Mouse (Mus musculus): ENCODE measurements around the gene Med15. TPM values are rescaled to one million over a fixed set of nuclear protein-coding genes. Genes with fewer than 3 reads are reported as not detected.

Gene Med15
- polyA plus RNA-seq, 1 experiment from 2014 or later, result 19.2 TPM

DNA sequence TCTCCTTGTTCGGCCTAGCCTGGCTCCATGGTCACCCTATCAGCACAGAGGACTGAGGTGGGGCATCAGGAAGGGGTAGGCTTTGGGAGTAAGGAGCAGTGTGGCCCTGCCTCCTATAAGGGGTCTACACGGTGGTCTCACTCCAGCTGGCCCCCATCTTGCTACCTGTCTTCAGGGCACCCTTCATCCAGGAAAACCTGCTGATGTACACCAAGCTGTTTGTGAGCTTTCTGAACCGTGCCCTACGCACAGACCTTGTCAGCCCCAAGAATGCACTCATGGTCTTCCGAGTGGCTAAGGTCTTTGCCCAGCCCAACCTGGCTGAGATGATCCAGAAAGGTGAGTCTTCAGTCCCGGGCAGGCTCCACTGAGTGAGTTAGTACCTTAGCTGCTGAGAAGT is 92.7 kb downstream of the Med15 start:
- Histone ChIP-seq H3K27ac (ENCODE audit: low read length) (no peak overlapping the region), H3K27me3 (ENCODE audit: control insufficient read depth, insufficient read depth, low read depth, low read length) (no peaks in the 10 kb centered on the region), H3K4me2 (ENCODE audit: low read depth, low read length) (no peak overlapping the region), H3K4me3 (ENCODE audit: low read depth, low read length) (no peak overlapping the region), H3K9ac (ENCODE audit: low read depth, low read length) (no peak overlapping the region), H3K36me3 (ENCODE audit: control insufficient read depth, insufficient read depth) (peaks cover 44% of the 10 kb centered on the region), H3K9me3 (replicated peaks; ENCODE audit: control insufficient read depth, low read length) (no peaks in the 10 kb centered on the region), H3K4me1 (ENCODE audit: control insufficient read depth, low read depth, low read length) (peaks cover 40% of the 10 kb centered on the region)
- 83% methylated on average over 6 of the region's 6 CpGs for WGBS (ENCODE audit: insufficient replicate concordance)
- no peak for ATAC-seq (ENCODE audit: low read depth)

DNA sequence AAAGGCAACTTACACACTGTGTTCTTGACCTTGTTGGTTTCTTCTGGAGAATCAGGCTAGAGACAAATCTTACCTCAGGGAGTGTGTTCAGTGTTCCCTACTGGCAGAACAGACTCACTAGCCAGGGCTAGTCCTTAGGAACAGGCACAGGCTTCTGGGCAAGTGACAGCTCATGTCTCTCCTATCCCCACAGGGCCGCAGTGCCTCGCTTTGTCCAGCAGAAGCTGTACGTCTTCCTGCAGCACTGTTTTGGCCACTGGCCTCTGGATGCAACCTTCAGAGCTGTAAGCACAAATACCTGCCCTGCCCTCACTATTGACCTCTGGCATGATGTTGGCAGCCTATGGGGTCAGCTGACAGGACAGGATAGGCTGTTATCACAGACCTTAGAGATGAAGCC is 93.6 kb downstream of the Med15 start:
- H3K4me3 ChIP-seq (ENCODE audit: low read depth, low read length), result no peak overlapping the region
- H3K27ac ChIP-seq (ENCODE audit: low read length), result peak overlapping the region; percentile 95; the same call in 1 of the 2 replicates

DNA sequence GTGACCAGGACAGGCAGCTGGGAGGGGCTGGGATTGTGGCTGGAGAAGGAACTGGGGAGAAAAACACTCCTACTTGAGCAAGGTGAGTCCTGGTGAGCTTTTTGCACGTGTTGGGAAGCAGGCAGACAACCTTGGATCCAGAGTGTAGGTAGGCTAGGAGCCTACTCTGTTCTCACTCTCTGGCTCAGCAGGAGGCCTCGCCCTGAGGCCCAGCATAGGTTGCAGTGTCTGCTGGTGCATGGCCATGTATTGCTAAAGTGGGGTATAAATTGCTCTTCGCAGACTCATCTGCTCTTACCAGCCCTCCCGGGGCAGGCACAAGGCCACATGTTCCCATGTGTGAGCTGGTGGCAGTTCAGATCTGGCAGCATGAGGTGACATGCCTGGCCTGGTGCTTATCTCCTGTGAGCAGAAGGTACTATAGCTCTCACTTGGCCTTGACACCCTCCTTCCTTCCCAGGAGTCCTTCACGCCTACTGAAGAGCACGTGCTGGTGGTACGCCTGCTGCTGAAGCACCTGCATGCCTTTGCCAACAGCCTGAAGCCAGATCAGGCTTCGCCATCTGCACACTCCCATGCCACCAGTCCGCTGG is 94.6 kb downstream of the Med15 start:
- H3K4me2 ChIP-seq (ENCODE audit: low read depth, low read length), result peak overlapping the region; percentile 40
- H3K27ac ChIP-seq (ENCODE audit: low read length), result peak overlapping the region; percentile 95
- H3K9me3 ChIP-seq (replicated peaks; ENCODE audit: control insufficient read depth, low read length), result no peaks in the 10 kb centered on the region
- H3K4me1 ChIP-seq (ENCODE audit: control insufficient read depth, low read depth, low read length), result peaks cover 42% of the 10 kb centered on the region
- no peaks in the 10 kb centered on the region for H3K27me3 ChIP-seq (ENCODE audit: control insufficient read depth, insufficient read depth, low read depth, low read length)
- peaks cover 44% of the 10 kb centered on the region for H3K36me3 ChIP-seq (ENCODE audit: control insufficient read depth, insufficient read depth)
- 33% methylated on average over 9 of the region's 9 CpGs for WGBS (ENCODE audit: insufficient replicate concordance)
- H3K9ac ChIP-seq (ENCODE audit: low read depth, low read length), result peak overlapping the region; percentile 40
- peak; percentile 97 for ATAC-seq (ENCODE audit: low read depth)
- no peak overlapping the region for H3K4me3 ChIP-seq (ENCODE audit: low read depth, low read length)

More for the DNA sequence above, 93.6 kb downstream of the Med15 start:
- peaks cover 44% of the 10 kb centered on the region for H3K36me3 ChIP-seq (ENCODE audit: control insufficient read depth, insufficient read depth)
- H3K4me2 ChIP-seq (ENCODE audit: low read depth, low read length), result no peak overlapping the region
- no peak overlapping the region for H3K9ac ChIP-seq (ENCODE audit: low read depth, low read length)
- peaks cover 40% of the 10 kb centered on the region for H3K4me1 ChIP-seq (ENCODE audit: control insufficient read depth, low read depth, low read length)
- no peak for ATAC-seq (ENCODE audit: low read depth)
- 85% methylated on average over 3 of the region's 3 CpGs for whole genome bisulfite sequencing (ENCODE audit: insufficient replicate concordance)
- no peaks in the 10 kb centered on the region for H3K27me3 ChIP-seq (ENCODE audit: control insufficient read depth, insufficient read depth, low read depth, low read length)
- no peaks in the 10 kb centered on the region for H3K9me3 ChIP-seq (replicated peaks; ENCODE audit: control insufficient read depth, low read length)

DNA sequence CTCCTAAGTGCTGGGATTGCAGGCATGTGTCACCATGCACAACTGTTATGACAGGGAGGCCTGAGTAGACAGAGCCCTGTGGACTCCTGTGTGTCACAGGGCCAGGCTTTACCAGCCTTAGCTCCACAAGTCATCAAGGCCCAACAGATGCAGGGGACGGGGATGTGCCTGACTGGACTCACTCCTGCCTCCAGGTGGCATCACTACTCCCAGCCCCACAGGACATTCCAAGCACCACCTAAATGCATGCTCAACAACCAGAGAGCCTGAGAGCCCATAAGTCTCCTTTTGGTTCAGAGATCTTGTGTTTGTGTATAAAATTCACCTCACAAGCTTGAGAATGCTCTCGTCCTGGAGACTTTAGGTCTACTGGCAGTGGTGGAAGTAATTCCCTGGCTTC is 95.1 kb downstream of the Med15 start:
- peak overlapping the region; percentile 95 for H3K27ac ChIP-seq (ENCODE audit: low read length)
- H3K4me2 ChIP-seq (ENCODE audit: low read depth, low read length), result peak overlapping the region; percentile 40
- H3K4me1 ChIP-seq (ENCODE audit: control insufficient read depth, low read depth, low read length), result peaks cover 42% of the 10 kb centered on the region
- peak overlapping the region; percentile 40 for H3K9ac ChIP-seq (ENCODE audit: low read depth, low read length)
- no peaks in the 10 kb centered on the region for H3K27me3 ChIP-seq (ENCODE audit: control insufficient read depth, insufficient read depth, low read depth, low read length)
- 56% methylated on average over 2 of the region's 2 CpGs for WGBS (ENCODE audit: insufficient replicate concordance)
- no peak overlapping the region for H3K4me3 ChIP-seq (ENCODE audit: low read depth, low read length)
- peaks cover 41% of the 10 kb centered on the region for H3K36me3 ChIP-seq (ENCODE audit: control insufficient read depth, insufficient read depth)
- no peaks in the 10 kb centered on the region for H3K9me3 ChIP-seq (replicated peaks; ENCODE audit: control insufficient read depth, low read length)
- no peak for ATAC-seq (ENCODE audit: low read depth)

DNA sequence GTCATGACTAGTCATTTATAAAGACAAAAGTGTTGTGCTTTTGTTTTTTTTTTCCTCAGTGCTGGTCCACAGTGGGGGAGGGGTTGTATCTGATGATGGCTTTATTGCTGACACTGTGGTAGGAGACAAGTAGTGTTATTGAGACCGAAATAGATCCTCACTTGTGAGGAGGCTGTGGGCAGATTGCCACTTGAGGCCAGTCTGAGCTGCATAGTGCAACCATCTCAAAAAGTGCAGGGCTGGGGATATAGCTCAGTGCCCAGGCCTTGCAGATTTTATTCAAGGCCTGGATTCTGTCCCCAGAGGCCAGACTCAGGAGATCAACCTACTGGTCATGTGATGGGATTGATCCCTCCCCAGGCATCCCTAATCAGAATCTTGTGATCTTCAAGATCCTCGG is 95.8 kb downstream of the Med15 start:
- 34% methylated on average over 2 of the region's 2 CpGs for WGBS (ENCODE audit: insufficient replicate concordance)
- no peak for ATAC-seq (ENCODE audit: low read depth)
- Histone ChIP-seq H3K9ac (ENCODE audit: low read depth, low read length) (no peak overlapping the region), H3K4me2 (ENCODE audit: low read depth, low read length) (0 out of 2 replicates have a peak overlapping the region, but pooled peaks have one; percentile 6), H3K9me3 (replicated peaks; ENCODE audit: control insufficient read depth, low read length) (no peaks in the 10 kb centered on the region), H3K27me3 (ENCODE audit: control insufficient read depth, insufficient read depth, low read depth, low read length) (no peaks in the 10 kb centered on the region), H3K36me3 (ENCODE audit: control insufficient read depth, insufficient read depth) (peaks cover 35% of the 10 kb centered on the region), H3K27ac (ENCODE audit: low read length) (peak overlapping the region; percentile 95; the same call in 1 of the 2 replicates), H3K4me3 (ENCODE audit: low read depth, low read length) (no peak overlapping the region), H3K4me1 (ENCODE audit: control insufficient read depth, low read depth, low read length) (peaks cover 42% of the 10 kb centered on the region)

DNA sequence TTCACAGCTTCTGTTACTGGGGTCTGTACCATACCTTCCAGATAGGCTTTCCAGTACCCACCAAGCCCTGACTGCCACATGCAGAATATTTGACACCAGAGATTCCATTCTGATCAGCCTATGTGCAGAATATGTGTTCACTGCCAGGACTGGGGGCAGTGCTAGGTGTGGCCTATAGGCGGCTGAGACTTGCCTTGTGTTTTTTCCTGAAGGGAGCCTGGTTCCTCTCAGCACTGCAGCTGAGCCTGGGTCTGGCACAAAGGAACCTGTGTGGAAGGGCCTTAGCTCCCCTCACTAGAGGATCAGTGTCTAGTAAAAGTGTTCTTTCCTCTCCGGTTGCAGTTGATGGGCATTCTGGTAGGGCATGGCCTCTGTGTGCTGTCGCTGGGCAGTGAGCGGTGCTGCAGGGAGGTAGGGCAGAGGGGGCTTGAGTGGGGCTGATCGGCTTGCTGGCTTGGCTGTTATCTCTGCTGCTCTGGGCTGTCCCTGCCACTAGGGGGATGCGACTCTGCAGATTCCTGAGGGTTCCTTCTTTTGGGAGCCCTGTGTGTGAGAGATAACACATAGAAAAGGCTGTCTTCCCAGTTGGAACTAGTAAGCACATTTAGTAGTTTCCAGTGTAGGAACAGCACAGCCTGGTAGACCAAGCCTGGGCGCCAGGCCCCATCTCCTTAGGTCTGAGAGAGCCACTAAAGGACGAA is 99.1 kb downstream of the Med15 start:
- Histone ChIP-seq H3K27me3 (ENCODE audit: control insufficient read depth, insufficient read depth, low read depth, low read length) (no peaks in the 10 kb centered on the region), H3K36me3 (ENCODE audit: control insufficient read depth, insufficient read depth) (peaks cover 28% of the 10 kb centered on the region), H3K9me3 (replicated peaks; ENCODE audit: control insufficient read depth, low read length) (no peaks in the 10 kb centered on the region), H3K4me1 (ENCODE audit: control insufficient read depth, low read depth, low read length) (peaks cover 34% of the 10 kb centered on the region), H3K4me2 (ENCODE audit: low read depth, low read length) (no peak overlapping the region), H3K4me3 (ENCODE audit: low read depth, low read length) (no peak overlapping the region), H3K27ac (ENCODE audit: low read length) (no peak overlapping the region), H3K9ac (ENCODE audit: low read depth, low read length) (no peak overlapping the region)
- WGBS (ENCODE audit: insufficient replicate concordance), result 60% methylated on average over 8 of the region's 8 CpGs
- ATAC-seq (ENCODE audit: low read depth), result no peak

DNA sequence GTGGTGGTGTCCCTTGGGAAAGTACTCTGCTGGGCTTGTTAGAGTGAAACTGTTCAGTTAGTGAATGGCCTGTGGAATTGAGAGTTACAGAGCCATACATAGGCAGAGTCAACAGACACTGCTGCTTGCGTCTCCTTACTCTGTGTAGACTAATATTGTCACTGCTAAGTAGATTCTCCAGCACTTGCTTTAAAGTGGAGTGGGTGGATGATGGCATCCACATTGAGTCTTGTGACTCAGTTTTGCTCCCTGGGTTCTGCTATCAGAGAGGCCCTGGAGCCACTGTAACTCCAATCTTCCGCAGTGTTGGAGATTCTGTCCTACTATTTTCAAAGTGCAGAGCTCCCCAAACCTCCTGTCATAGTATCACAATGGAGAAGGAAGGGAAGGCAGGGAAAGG is 100.1 kb downstream of the Med15 start:
- 95% methylated on average over 2 of the region's 2 CpGs for WGBS (ENCODE audit: insufficient replicate concordance)

DNA sequence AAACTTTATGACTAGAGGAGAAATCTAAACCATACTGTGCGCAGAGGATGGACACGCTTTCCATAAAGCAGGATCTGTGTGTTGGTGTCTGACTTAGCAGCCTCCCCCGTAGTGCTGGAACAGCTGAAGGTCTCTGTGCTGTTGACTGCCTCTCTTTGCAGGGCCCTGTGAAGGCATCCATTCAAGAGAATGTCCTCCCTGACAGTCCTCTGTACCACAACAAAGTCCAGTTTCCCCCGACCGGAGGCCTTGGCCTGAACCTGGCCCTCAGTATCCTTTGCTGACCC is 106.5 kb downstream of the Med15 start:
- no peak overlapping the region for H3K4me3 ChIP-seq (ENCODE audit: low read depth, low read length)
- no peaks in the 10 kb centered on the region for H3K27me3 ChIP-seq (ENCODE audit: control insufficient read depth, insufficient read depth, low read depth, low read length)
- H3K4me2 ChIP-seq (ENCODE audit: low read depth, low read length), result no peak overlapping the region
- H3K9ac ChIP-seq (ENCODE audit: low read depth, low read length), result no peak overlapping the region
- H3K9me3 ChIP-seq (replicated peaks; ENCODE audit: control insufficient read depth, low read length), result no peaks in the 10 kb centered on the region
- 89% methylated on average over 5 of the region's 5 CpGs for WGBS (ENCODE audit: insufficient replicate concordance)
- no peak for ATAC-seq (ENCODE audit: low read depth)
- H3K4me1 ChIP-seq (ENCODE audit: control insufficient read depth, low read depth, low read length), result no peaks in the 10 kb centered on the region; the same call in 1 of the 2 replicates
- peaks cover 43% of the 10 kb centered on the region for H3K36me3 ChIP-seq (ENCODE audit: control insufficient read depth, insufficient read depth)
- H3K27ac ChIP-seq (ENCODE audit: low read length), result no peak overlapping the region

More for the DNA sequence above, 100.1 kb downstream of the Med15 start:
- H3K9me3 ChIP-seq (replicated peaks; ENCODE audit: control insufficient read depth, low read length), result no peaks in the 10 kb centered on the region
- no peak overlapping the region for H3K9ac ChIP-seq (ENCODE audit: low read depth, low read length)
- H3K27ac ChIP-seq (ENCODE audit: low read length), result no peak overlapping the region
- no peak overlapping the region for H3K4me3 ChIP-seq (ENCODE audit: low read depth, low read length)
- peaks cover 23% of the 10 kb centered on the region for H3K4me1 ChIP-seq (ENCODE audit: control insufficient read depth, low read depth, low read length)
- H3K4me2 ChIP-seq (ENCODE audit: low read depth, low read length), result no peak overlapping the region
- H3K36me3 ChIP-seq (ENCODE audit: control insufficient read depth, insufficient read depth), result peaks cover 29% of the 10 kb centered on the region
- H3K27me3 ChIP-seq (ENCODE audit: control insufficient read depth, insufficient read depth, low read depth, low read length), result no peaks in the 10 kb centered on the region
- ATAC-seq (ENCODE audit: low read depth), result no peak

DNA sequence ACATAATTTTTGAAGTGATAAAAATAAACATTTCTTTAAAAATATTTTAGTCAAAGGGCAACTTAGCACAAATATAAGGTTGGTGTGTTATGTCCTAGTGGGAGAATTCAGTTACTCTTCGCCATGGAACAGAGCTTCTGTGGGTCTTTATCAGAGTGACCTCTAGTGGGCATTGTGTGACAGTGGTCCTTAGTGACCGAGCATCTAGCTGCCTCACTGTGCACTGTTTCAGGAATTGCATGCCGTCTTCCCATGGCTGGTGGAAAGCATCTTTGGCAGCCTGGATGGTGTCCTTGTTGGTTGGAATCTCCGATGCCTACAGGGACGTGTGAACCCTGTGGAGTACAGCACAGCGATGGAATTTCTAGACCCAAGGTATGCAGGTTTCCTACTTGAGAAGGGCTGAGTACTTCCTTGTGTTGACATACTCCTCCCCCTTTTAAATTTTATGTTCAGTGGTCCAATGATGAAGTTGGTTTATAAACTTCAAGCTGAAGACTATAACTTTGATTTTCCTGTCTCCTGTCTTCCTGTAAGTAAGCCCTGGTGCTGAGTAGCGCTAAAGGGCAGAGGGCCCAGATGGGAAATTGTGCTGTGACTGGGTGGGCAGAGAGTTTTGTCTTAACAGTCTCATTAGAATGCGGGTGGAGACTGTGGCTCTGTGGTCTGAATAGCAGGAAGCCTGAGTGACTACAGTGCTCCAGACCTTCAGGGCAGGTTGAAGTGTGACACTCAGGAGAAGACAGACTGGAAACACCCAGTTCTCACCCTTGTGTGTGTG is 107.0 kb downstream of the Med15 start:
- ATAC-seq (ENCODE audit: low read depth), result no peak
- Histone ChIP-seq H3K4me3 (ENCODE audit: low read depth, low read length) (no peak overlapping the region), H3K9ac (ENCODE audit: low read depth, low read length) (no peak overlapping the region), H3K27me3 (ENCODE audit: control insufficient read depth, insufficient read depth, low read depth, low read length) (no peaks in the 10 kb centered on the region), H3K4me2 (ENCODE audit: low read depth, low read length) (no peak overlapping the region), H3K27ac (ENCODE audit: low read length) (no peak overlapping the region), H3K4me1 (ENCODE audit: control insufficient read depth, low read depth, low read length) (peaks cover under 1% of the 10 kb centered on the region), H3K9me3 (replicated peaks; ENCODE audit: control insufficient read depth, low read length) (no peaks in the 10 kb centered on the region), H3K36me3 (ENCODE audit: control insufficient read depth, insufficient read depth) (peaks cover 40% of the 10 kb centered on the region)
- 69% methylated on average over 8 of the region's 8 CpGs for WGBS (ENCODE audit: insufficient replicate concordance)

All from liver, embryonic 16.5 days (tissue).